Mouse (Mus musculus) ES-Bruce4 (cell line): ENCODE results near the gene Adamts18. TPM values are rescaled to one million over a fixed set of nuclear protein-coding genes. Genes with fewer than 3 reads are reported as not detected.

ENCODE experiments used
- H3K27ac ChIP-seq: 2 replicates; pipeline ENCODE4 v1.5.1; 2012; ENCODE audit warnings: low read length, inconsistent platforms; ENCODE audit not compliant: insufficient read depth
- H3K27me3 ChIP-seq: 2 replicates; pipeline ENCODE4 v1.6.1; 2012; ENCODE audit warnings: mild to moderate bottlenecking, low read length, inconsistent platforms; ENCODE audit not compliant: control insufficient read depth, poor library complexity, insufficient read depth, severe bottlenecking
- H3K36me3 ChIP-seq: 2 replicates; pipeline ENCODE4 v1.6.1; 2012; ENCODE audit warnings: inconsistent platforms, mild to moderate bottlenecking, low read length, moderate library complexity; ENCODE audit not compliant: control insufficient read depth, poor library complexity, insufficient read depth, severe bottlenecking
- H3K4me1 ChIP-seq: one replicate; pipeline ENCODE4 v1.8.1; 2011; ENCODE audit warnings: low read length; ENCODE audit not compliant: control insufficient read depth, insufficient read depth
- H3K4me3 ChIP-seq: 2 replicates; pipeline ENCODE4 v1.5.1; 2011; ENCODE audit warnings: low read depth, mild to moderate bottlenecking, low read length
- H3K9ac ChIP-seq: 2 replicates; pipeline ENCODE4 v1.6.1; 2012; ENCODE audit warnings: low read depth, mild to moderate bottlenecking, inconsistent platforms; ENCODE audit not compliant: poor library complexity, severe bottlenecking
- H3K9me3 ChIP-seq: replicated peaks from 2 replicates; pipeline ENCODE4 v1.6.1; 2012; ENCODE audit warnings: mild to moderate bottlenecking, low read length, inconsistent platforms; ENCODE audit not compliant: control insufficient read depth, poor library complexity, insufficient read depth, severe bottlenecking
- CTCF ChIP-seq: IDR thresholded peaks from one replicate; pipeline ENCODE4 v1.8.1; 2011; ENCODE audit warnings: low read depth, low read length
- EP300 ChIP-seq: IDR thresholded peaks from 2 replicates; pipeline ENCODE4 v1.6.1; 2011; ENCODE audit warnings: low read depth, low read length; ENCODE audit not compliant: insufficient read depth
- POLR2A ChIP-seq: IDR thresholded peaks from one replicate; pipeline ENCODE4 v1.8.1; 2011; ENCODE audit warnings: low read length; ENCODE audit not compliant: insufficient read depth
- polyA plus RNA-seq: library from polyadenylated mRNA; stranded (reverse); fragments of >200 nt; gene quantifications from 2 replicates; pipeline ENCODE4 v1.2.4, GENCODE M21; 2011; ENCODE audit warnings: low read depth; ENCODE audit not compliant: missing spikeins, insufficient read depth, insufficient read length

The Adamts18 gene
- 0.21 and 0.23 TPM in 2 replicates for polyA plus RNA-seq

DNA sequence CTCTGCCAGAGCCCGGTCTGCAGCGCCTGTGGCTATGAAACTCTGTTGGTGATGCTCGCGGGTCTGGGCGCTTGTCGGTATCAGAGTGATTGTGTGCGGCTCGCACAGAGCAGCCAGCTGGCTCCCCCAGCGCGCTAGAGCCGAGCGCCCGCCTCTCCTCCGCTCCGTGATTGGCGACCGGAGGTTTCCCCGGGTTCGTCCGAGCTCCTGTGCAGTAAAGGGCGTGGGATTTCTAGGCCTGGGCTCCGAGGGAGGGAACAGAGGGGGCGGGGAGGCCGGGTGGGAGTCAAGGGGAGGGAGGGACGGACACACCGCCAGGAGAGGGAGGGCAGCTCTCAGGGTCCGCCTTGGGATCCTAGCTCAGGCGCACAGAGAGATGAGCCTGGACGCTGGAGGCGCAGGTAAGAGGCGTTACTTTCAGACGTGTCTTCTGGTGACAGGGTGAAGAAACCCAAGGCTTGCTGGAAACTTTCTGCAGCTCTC, at the start of gene Adamts18:
Adamts18 (minus strand) TSS at position 86 of the 483 bp plus-strand sequence.
- H3K4me3 ChIP-seq = peak within 1 kb of the TSS; percentile 48
- no peaks in the 10 kb centered on the region for H3K4me1 ChIP-seq
- H3K9ac ChIP-seq = peak within 1 kb of the TSS; percentile 44; the same call in 1 of the 2 replicates
- H3K9me3 ChIP-seq = no peaks in the 10 kb centered on the region
- H3K27me3 ChIP-seq = peaks cover 24% of the 10 kb centered on the region
- no peak within 1 kb of the TSS for H3K27ac ChIP-seq
- TF ChIP-seq CTCF (no peak), EP300 (no peak), POLR2A (no peak)
- no peaks in the 10 kb centered on the region for H3K36me3 ChIP-seq

DNA sequence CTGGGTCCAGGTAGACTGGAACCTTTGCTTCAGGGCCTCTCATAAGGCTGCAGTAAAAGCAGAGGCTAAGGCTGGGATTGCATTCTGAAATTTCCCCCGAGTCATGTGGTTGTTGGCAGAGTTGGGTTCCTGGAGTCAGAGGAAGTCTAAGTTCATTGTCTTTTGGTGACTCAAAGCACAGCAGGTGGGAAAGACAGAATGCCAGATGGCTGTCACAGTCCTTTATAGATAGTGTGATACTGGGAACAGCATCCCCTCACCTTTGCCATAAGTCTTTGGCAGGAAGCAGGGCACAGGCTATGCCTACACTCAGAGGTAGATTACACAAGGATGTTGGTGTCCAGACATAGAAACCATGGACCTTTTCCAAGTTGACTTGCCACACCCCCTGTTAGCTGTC, 47.9 kb upstream of the Adamts18 start:
- Histone ChIP-seq H3K27me3 (peaks cover 2% of the 10 kb centered on the region; the same call in 1 of the 2 replicates), H3K9ac (no peak overlapping the region), H3K4me1 (no peaks in the 10 kb centered on the region), H3K4me3 (no peak overlapping the region), H3K27ac (no peak overlapping the region), H3K9me3 (peaks cover 16% of the 10 kb centered on the region), H3K36me3 (no peaks in the 10 kb centered on the region)
- TF ChIP-seq EP300 = no peak
- no peak for TF ChIP-seq CTCF
- TF ChIP-seq POLR2A = no peak

- H3K36me3 ChIP-seq = no peaks in the 10 kb centered on the region
- no peak overlapping the region for H3K9ac ChIP-seq
- H3K27me3 ChIP-seq = peaks cover 2% of the 10 kb centered on the region; the same call in 1 of the 2 replicates
- no peak for TF ChIP-seq POLR2A
- no peak for TF ChIP-seq CTCF
- no peak for TF ChIP-seq EP300
- H3K4me1 ChIP-seq = no peaks in the 10 kb centered on the region
- H3K27ac ChIP-seq = no peak overlapping the region
- peaks cover 11% of the 10 kb centered on the region for H3K9me3 ChIP-seq
- H3K4me3 ChIP-seq = no peak overlapping the region
Observed at GRCm38 (mm10) chr8:113891376-113891775, 42.8 kb upstream of the Adamts18 start.

DNA sequence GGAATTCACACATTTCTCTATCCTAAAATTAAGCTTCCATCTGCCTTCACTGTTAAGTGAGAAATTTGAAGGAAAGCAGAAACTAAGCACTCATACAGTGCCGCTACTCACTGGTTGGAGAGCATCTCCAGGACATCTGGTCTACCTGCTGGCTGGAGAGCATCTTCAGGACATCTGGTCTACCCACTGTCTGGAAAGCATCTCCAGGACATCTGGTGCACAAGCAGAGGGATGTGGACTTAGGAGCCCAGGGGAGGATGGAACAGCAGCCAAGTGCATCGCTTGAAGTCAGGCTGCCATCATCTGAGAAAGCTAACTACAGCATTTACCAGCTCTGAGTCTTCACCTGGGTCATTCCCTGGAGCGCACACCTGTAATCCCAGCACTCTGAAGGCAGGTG, 38.0 kb upstream of the Adamts18 start:
- TF ChIP-seq EP300 = no peak
- no peak for TF ChIP-seq CTCF
- TF ChIP-seq POLR2A = no peak
- Histone ChIP-seq H3K9ac (no peak overlapping the region), H3K4me1 (no peaks in the 10 kb centered on the region), H3K4me3 (no peak overlapping the region), H3K36me3 (no peaks in the 10 kb centered on the region), H3K9me3 (peaks cover 9% of the 10 kb centered on the region; the same call in 1 of the 2 replicates), H3K27ac (no peak overlapping the region), H3K27me3 (peaks cover 5% of the 10 kb centered on the region)

- H3K27ac ChIP-seq = no peak overlapping the region
- H3K4me1 ChIP-seq = no peaks in the 10 kb centered on the region
- no peak overlapping the region for H3K9ac ChIP-seq
- H3K4me3 ChIP-seq = no peak overlapping the region
- TF ChIP-seq POLR2A = no peak
- TF ChIP-seq EP300 = no peak
- no peak for TF ChIP-seq CTCF
- no peaks in the 10 kb centered on the region for H3K36me3 ChIP-seq
- H3K27me3 ChIP-seq = peaks cover 5% of the 10 kb centered on the region
- peaks cover 9% of the 10 kb centered on the region; the same call in 1 of the 2 replicates for H3K9me3 ChIP-seq
Observed at GRCm38 (mm10) chr8:113885101-113885500, 36.6 kb upstream of the Adamts18 start.

GRCm38 (mm10) chr8:113883994-113884393, 35.5 kb upstream of the Adamts18 start:
- H3K4me1 ChIP-seq = no peaks in the 10 kb centered on the region
- no peak for TF ChIP-seq CTCF
- TF ChIP-seq EP300 = no peak
- no peak for TF ChIP-seq POLR2A
- no peak overlapping the region for H3K27ac ChIP-seq

More at GRCm38 (mm10) chr8:113883994-113884393, 35.5 kb upstream of the Adamts18 start:
- Histone ChIP-seq H3K9ac (no peak overlapping the region), H3K9me3 (peaks cover 9% of the 10 kb centered on the region; the same call in 1 of the 2 replicates), H3K4me3 (no peak overlapping the region), H3K27me3 (peaks cover 6% of the 10 kb centered on the region), H3K36me3 (no peaks in the 10 kb centered on the region)
